Mouse (Mus musculus) hindbrain, postnatal 0 days (tissue): ENCODE measurements around the gene Bcl6. TPM values are rescaled to one million over a fixed set of nuclear protein-coding genes. Genes with fewer than 3 reads are reported as not detected.
A peak's percentile ranks its signal among the peaks of the same experiment; 100 is the strongest.

Source experiments
- ATAC-seq: fragments of 200-750 bp; cut with Nextera tagmentation; 2 replicates; pipeline ENCODE4 v1.8.0; 2017; ENCODE audit warnings: mild to moderate bottlenecking, moderate TSS enrichment, moderate library complexity
- DNase-seq: peaks from one replicate; pipeline ENCODE4 v3.0.0-alpha.2; 2015; ENCODE audit warnings: low spot score
- H3K27ac ChIP-seq: fragments of 300-500 bp; sonication (generic); 2 replicates; pipeline ENCODE4 v1.5.1; 2014; ENCODE audit warnings: mild to moderate bottlenecking
- H3K27me3 ChIP-seq: fragments of 300-500 bp; sonication (generic); 2 replicates; pipeline ENCODE4 v1.6.1; 2014; ENCODE audit warnings: low read length, mixed read lengths; ENCODE audit not compliant: insufficient read depth
- H3K36me3 ChIP-seq: fragments of 300-500 bp; sonication (generic); 2 replicates; pipeline ENCODE4 v1.6.1; 2014; ENCODE audit warnings: low read length, mixed read lengths; ENCODE audit not compliant: insufficient read depth
- H3K4me1 ChIP-seq: fragments of 300-500 bp; sonication (generic); 2 replicates; pipeline ENCODE4 v1.6.1; 2014; ENCODE audit warnings: antibody characterized with exemption, low read length, mixed read lengths; ENCODE audit not compliant: insufficient read depth
- H3K4me2 ChIP-seq: fragments of 300-500 bp; sonication (generic); 2 replicates; pipeline ENCODE4 v1.6.1; 2014; ENCODE audit warnings: low read depth, mild to moderate bottlenecking, low read length, moderate library complexity, mixed read lengths
- H3K4me3 ChIP-seq: fragments of 300-500 bp; sonication (generic); 2 replicates; pipeline ENCODE4 v1.5.1; 2014; ENCODE audit warnings: low read length
- H3K9ac ChIP-seq: fragments of 300-500 bp; sonication (generic); replicated peaks from 2 replicates; pipeline ENCODE4 v1.6.1; 2014; ENCODE audit warnings: mild to moderate bottlenecking, low read length, moderate library complexity, mixed read lengths
- H3K9me3 ChIP-seq: fragments of 300-500 bp; sonication (generic); 2 replicates; pipeline ENCODE4 v1.6.1; 2016; ENCODE audit warnings: low read length, mixed read lengths
- CTCF ChIP-seq: IDR thresholded peaks from 2 replicates; pipeline ENCODE4 v1.5.1; 2016; ENCODE audit warnings: antibody characterized with exemption, control low read depth, low read depth
- WGBS: fragments of 180-500 bp; shearing (Covaris S2); extraction: QIAGEN DNeasy Blood & Tissue Kit; methylation state at CpG from one replicate; pipeline ENCODE4 v1.1.7; 2014; 5-methylcytosine and 5-hydroxymethylcytosine counted together
- polyA plus RNA-seq: library from polyadenylated mRNA; unstranded; fragments of >200 nt; fragmentation: Nextera tagmentation; extraction: Ambion mirVana; gene quantifications from 2 replicates; pipeline ENCODE4 v1.2.1, GENCODE M21; 2015
- total RNA-seq: library from RNA; depleted of rRNA; stranded (reverse); fragments of >200 nt; gene quantifications from 2 replicates; pipeline ENCODE4 v1.2.3, GENCODE M21; 2014

Bcl6 gene
- total and polyA plus RNA-seq, 2 experiments from 2014 or later, result 0.34 to 4.6 TPM

DNA sequence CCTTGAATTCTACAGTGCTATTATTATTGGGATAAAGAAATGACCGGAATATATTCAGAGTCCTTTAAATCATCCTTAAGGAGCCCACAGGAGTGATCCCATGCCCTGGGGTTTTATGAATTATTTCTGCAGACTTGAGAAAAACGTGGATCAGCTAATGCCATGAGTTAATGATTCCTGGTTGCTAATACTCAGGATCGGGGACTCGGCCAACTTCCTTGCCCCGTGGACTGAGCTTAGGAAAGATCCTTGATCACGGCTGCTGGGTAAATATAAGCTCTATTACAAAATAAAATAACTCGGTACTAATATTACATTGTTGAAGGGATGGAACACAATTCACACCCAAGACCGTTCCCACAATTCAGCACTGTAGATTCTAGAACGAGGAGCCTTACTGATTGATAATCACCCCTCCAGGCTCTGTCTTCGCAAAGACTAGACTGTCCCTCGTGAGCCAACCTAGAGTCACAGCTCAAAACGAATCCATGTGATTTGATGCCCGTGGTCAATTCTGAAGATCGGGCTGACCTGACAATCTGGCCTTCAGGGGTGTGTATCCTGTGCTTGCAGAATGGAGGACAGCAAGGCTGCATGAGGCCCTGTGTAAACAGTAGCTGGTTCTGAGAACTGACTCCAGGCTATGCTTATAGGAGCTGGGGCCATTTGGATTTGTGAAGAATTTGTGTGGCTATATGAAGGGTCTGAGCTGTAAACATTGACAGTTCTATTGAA is 3.4 kb upstream of the Bcl6 start:
- Histone ChIP-seq H3K9me3 (no peaks in the 10 kb centered on the region), H3K4me2 (no peak overlapping the region), H3K27ac (no peak overlapping the region), H3K4me1 (no peaks in the 10 kb centered on the region), H3K36me3 (no peaks in the 10 kb centered on the region), H3K27me3 (no peaks in the 10 kb centered on the region), H3K9ac (no peak overlapping the region), H3K4me3 (no peak overlapping the region)
- 89% methylated on average over 14 of the region's 14 CpGs for WGBS
- no peak for TF ChIP-seq CTCF
- ATAC-seq (no peak), DNase-seq (no peak)

DNA sequence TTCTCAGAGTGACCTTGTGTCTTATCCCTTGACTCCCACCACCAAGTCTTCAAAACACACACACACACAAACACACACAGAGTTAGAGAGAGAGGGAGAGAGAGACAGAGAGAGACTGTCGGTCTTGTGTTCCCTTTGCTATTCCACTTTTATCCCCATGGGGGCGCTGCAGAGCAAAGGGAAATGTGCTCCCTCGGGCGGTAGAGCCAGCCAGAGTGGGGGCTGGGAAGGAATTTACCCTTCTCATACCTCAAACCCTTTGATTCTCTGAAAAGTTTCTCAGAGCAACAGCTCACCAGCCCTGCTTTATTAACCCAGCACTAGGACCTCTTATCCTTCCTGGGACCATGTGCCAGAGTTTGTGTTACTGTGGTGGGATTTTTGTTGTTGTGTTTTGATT is 2.5 kb upstream of the Bcl6 start:
- Histone ChIP-seq H3K36me3 (no peaks in the 10 kb centered on the region), H3K27ac (no peak overlapping the region), H3K27me3 (no peaks in the 10 kb centered on the region), H3K4me3 (no peak overlapping the region), H3K4me1 (no peaks in the 10 kb centered on the region), H3K9ac (no peak overlapping the region), H3K9me3 (no peaks in the 10 kb centered on the region), H3K4me2 (no peak overlapping the region)
- 6% methylated on average over 4 of the region's 4 CpGs for WGBS
- ATAC-seq (no peak), DNase-seq (peak; percentile 91)
- peak; percentile 95 for TF ChIP-seq CTCF

DNA sequence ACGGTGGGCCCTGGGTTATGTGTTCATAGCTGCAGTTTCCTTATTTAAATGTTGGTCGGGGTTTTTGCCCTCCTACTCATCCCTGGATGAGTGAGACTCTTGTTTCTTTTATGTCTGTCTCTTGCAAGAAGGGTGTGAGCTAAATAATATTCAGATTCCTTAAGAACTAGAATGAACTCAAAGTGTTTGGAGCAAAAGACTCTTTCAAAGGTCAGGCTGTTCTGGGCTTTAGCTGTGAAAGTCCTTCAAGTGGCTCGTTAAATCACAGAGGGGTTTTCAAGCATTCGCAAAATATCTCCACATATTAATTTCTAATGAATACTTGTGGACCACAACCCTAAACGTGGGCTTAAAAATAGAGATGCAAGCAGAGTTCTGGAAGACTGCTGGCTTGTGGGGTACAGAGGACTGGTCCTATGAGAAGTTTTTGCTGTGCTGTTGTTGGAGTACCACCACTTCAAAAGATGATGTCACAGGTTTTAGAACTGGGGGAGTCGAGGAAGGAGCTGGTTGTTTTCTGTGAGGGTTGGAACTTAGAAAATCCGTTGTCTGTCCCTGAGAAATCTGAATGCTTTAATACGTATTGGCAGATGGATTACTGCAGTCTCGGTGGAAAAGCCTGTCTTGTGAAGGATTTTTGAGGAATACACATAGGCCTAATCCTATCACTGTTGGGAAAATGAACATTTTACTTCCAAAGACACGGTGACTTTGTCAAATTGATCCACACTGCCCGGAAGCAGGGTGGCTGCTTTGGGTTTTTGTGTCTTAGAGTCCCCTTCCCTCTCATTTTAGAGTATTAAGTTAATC is 1.7 kb upstream of the Bcl6 start:
- no peaks in the 10 kb centered on the region for H3K9me3 ChIP-seq
- ATAC-seq (no peak), DNase-seq (no peak)
- peak overlapping the region; percentile 77 for H3K4me2 ChIP-seq
- H3K4me3 ChIP-seq, result peak overlapping the region; percentile 77
- no peaks in the 10 kb centered on the region for H3K36me3 ChIP-seq
- no peaks in the 10 kb centered on the region for H3K27me3 ChIP-seq
- peak overlapping the region; percentile 99 for H3K27ac ChIP-seq
- H3K9ac ChIP-seq, result peak overlapping the region; percentile 87
- 37% methylated on average over 11 of the region's 11 CpGs for WGBS
- H3K4me1 ChIP-seq, result no peaks in the 10 kb centered on the region
- TF ChIP-seq CTCF, result no peak

DNA sequence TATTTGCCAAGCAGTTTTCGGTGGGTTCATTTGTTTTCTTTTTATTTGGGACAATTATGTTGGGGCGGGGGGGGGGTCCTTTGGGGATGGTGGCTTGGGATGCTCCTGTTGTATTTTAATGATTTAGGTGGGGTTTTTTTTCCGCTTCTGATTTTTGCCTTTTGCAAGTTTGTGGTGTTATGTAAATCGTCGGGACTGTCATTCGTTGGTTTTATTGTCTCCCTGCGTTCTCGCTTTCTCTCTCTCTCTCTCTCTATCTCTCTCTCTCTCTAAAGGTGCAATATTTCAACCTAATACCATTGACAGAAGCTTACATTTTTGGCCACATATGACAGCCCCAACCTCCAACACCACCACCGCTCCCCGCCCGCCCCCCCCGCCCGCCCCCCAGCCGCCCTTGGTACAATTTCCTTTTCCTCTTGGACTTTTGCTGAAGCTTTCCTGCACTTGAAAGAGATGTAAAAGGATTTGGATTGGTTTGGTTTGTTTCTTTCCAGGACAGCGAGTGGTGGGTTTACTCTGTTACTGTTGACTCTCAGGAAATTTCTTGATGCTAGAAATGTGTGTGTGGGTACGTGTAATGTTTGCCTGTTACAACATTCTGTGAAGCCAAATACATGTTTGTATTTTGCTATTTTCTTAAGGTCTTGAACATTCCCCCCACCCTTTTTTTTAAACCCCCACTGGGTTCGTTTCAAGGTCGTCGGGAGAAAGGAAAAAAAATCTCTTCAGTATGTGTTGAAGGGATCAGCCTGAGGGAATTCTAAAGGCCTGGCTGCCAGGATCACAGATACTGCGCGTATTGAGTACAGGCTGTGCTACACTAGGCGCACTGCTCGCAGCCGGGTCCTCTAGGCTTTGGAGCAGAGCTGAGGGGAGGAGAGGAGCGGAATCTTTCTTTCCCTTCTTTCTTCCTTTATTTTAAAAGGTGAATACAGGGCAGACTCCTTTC is 833 bp upstream of the Bcl6 start:
- Histone ChIP-seq H3K4me3 (peak overlapping the region; percentile 77), H3K36me3 (no peaks in the 10 kb centered on the region), H3K27ac (peak overlapping the region; percentile 99), H3K4me2 (peak overlapping the region; percentile 77), H3K4me1 (0 out of 2 replicates have a peak, but pooled peaks cover 4% of the 10 kb centered on the region), H3K27me3 (no peaks in the 10 kb centered on the region), H3K9me3 (no peaks in the 10 kb centered on the region), H3K9ac (peak overlapping the region; percentile 87)
- ATAC-seq (no peak), DNase-seq (peak; percentile 60)
- TF ChIP-seq CTCF, result no peak
- 4% methylated on average over 25 of the region's 25 CpGs for WGBS

DNA sequence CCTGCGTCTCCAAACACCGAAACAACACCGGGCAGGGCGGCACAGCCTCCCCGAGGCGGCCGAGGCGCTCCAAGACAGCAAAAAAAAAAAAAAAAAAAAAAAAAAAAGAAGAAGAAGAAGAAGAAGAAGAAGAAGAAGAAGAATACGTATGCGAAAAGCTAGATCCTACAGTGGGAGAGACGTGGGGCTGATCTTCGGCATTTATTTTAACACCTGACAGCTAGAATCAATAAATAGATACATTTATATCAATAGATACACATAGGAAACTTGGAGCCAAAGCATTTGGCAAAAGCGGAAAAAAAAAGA is 541 bp downstream of the Bcl6 start:
- H3K27ac ChIP-seq, result peak overlapping the region; percentile 99
- TF ChIP-seq CTCF, result no peak
- peak overlapping the region; percentile 87 for H3K9ac ChIP-seq
- DNase-seq (no peak), ATAC-seq (no peak)
- WGBS, result 1% methylated on average over 13 of the region's 13 CpGs
- peak overlapping the region; percentile 77 for H3K4me3 ChIP-seq
- no peaks in the 10 kb centered on the region for H3K36me3 ChIP-seq
- H3K4me2 ChIP-seq, result peak overlapping the region; percentile 77
- 0 out of 2 replicates have a peak, but pooled peaks cover 4% of the 10 kb centered on the region for H3K4me1 ChIP-seq
- H3K27me3 ChIP-seq, result no peaks in the 10 kb centered on the region
- no peaks in the 10 kb centered on the region for H3K9me3 ChIP-seq
